In genomic region chr12:99632988-99633387, GRCm38 (mm10) we compare ENCODE assay signal across 19 mouse cellular contexts.
"Had no signal": no experiment of that assay in that cellular context is flagged by ENCODE, and none has a peak within 500 bp of the region (broad histone marks: within the 10 kb centered on the region; RNA-seq: fewer than 3 reads in every experiment).

No protein-coding gene starts in this region.

- ATAC-seq: midbrain, embryonic 15.5 days had no signal

- H3K4me2 ChIP-seq: liver, embryonic 11.5 days; liver, embryonic 13.5 days; liver, embryonic 15.5 days; lung, embryonic 14.5 days; midbrain, embryonic 12.5 days; midbrain, embryonic 15.5 days; neural tube, embryonic 13.5 days; neural tube, embryonic 15.5 days had no signal

- H3K36me3 ChIP-seq: liver, embryonic 13.5 days; liver, embryonic 15.5 days; midbrain, embryonic 12.5 days; midbrain, embryonic 15.5 days; neural tube, embryonic 13.5 days; neural tube, embryonic 15.5 days had no signal

- DNase-seq: liver, embryonic 13.5 days; lung, embryonic 14.5 days; lung, postnatal 14 days; lung, postnatal 4 days; retina, postnatal 1 day; right cerebral cortex, adult 18-20 months; right cerebral cortex, postnatal 25 days; right cerebral cortex, postnatal 4 days; spleen, adult 18-20 months; thymus, adult 18-20 months; thymus, postnatal 14 days; thymus, postnatal 4 days had no signal

- H3K27me3 ChIP-seq: midbrain, embryonic 12.5 days; midbrain, embryonic 15.5 days; neural tube, embryonic 13.5 days; neural tube, embryonic 15.5 days had no signal

- H3K9ac ChIP-seq: liver, embryonic 13.5 days; liver, embryonic 15.5 days; lung, embryonic 14.5 days; midbrain, embryonic 12.5 days; midbrain, embryonic 15.5 days; neural tube, embryonic 13.5 days; neural tube, embryonic 15.5 days had no signal

- H3K4me3 ChIP-seq: liver, embryonic 13.5 days; liver, embryonic 15.5 days; midbrain, embryonic 12.5 days; midbrain, embryonic 15.5 days; myocyte; neural tube, embryonic 13.5 days; neural tube, embryonic 15.5 days had no signal

- H3K27ac ChIP-seq: liver, embryonic 13.5 days; liver, embryonic 15.5 days; midbrain, embryonic 12.5 days; midbrain, embryonic 15.5 days; neural tube, embryonic 13.5 days; neural tube, embryonic 15.5 days had no signal

- H3K9me3 ChIP-seq: liver, embryonic 13.5 days; liver, embryonic 15.5 days; midbrain, embryonic 12.5 days; midbrain, embryonic 15.5 days; neural tube, embryonic 13.5 days; neural tube, embryonic 15.5 days had no signal
